Mouse (Mus musculus) lung, embryonic 14.5 days (tissue): ENCODE results near the gene 4632433K11Rik. TPM values are rescaled to one million over a fixed set of nuclear protein-coding genes. Genes with fewer than 3 reads are reported as not detected.
"Not testable (repeated sequence)": the region's sequence is repeated elsewhere in the genome, so short reads cannot be mapped to it uniquely, and the experiment has no call there.

Experiments used
- ATAC-seq: fragments of 200-750 bp; cut with Nextera tagmentation; 2 replicates; pipeline ENCODE4 v1.8.0; 2017; ENCODE audit warnings: mild to moderate bottlenecking, moderate TSS enrichment, moderate library complexity; ENCODE audit not compliant: insufficient read depth
- DNase-seq: peaks from one replicate; pipeline ENCODE4 v3.0.0-alpha.2; 2015
- H3K27ac ChIP-seq: fragments of 300-500 bp; sonication (generic); 2 replicates; pipeline ENCODE4 v1.5.1; 2014; ENCODE audit warnings: low read depth, mild to moderate bottlenecking, moderate library complexity
- H3K27me3 ChIP-seq: fragments of 300-500 bp; sonication (generic); 2 replicates; pipeline ENCODE4 v1.6.1; 2014; ENCODE audit warnings: low read length, control low read depth; ENCODE audit not compliant: insufficient read depth
- H3K36me3 ChIP-seq: fragments of 300-500 bp; sonication (generic); 2 replicates; pipeline ENCODE4 v1.6.1; 2014; ENCODE audit warnings: control low read depth; ENCODE audit not compliant: insufficient read depth
- H3K4me1 ChIP-seq: fragments of 300-500 bp; sonication (generic); 2 replicates; pipeline ENCODE4 v1.6.1; 2014; ENCODE audit warnings: antibody characterized with exemption, control low read depth; ENCODE audit not compliant: insufficient read depth
- H3K4me2 ChIP-seq: fragments of 300-500 bp; sonication (generic); 2 replicates; pipeline ENCODE4 v1.6.1; 2014; ENCODE audit warnings: mild to moderate bottlenecking
- H3K4me3 ChIP-seq: fragments of 300-500 bp; sonication (generic); 2 replicates; pipeline ENCODE4 v1.5.1; 2014; ENCODE audit warnings: low read depth, low read length
- H3K9ac ChIP-seq: fragments of 300-500 bp; sonication (generic); 2 replicates; pipeline ENCODE4 v1.6.1; 2014
- H3K9me3 ChIP-seq: fragments of 300-500 bp; sonication (generic); 2 replicates; pipeline ENCODE4 v1.6.1; 2016; ENCODE audit warnings: low read depth, low read length, control low read depth
- CTCF ChIP-seq: IDR thresholded peaks from 2 replicates; pipeline ENCODE4 v1.5.1; 2016; ENCODE audit warnings: antibody characterized with exemption, low read depth
- WGBS: fragments of 180-500 bp; shearing (Covaris S2); extraction: QIAGEN DNeasy Blood & Tissue Kit; methylation state at CpG from one replicate; pipeline ENCODE4 v1.1.7; 2014; 5-methylcytosine and 5-hydroxymethylcytosine counted together
- polyA plus RNA-seq: library from polyadenylated mRNA; unstranded; fragments of >200 nt; fragmentation: Nextera tagmentation; extraction: Ambion mirVana; gene quantifications from 2 replicates; pipeline ENCODE4 v1.2.1, GENCODE M21; 2014

4632433K11Rik gene
- polyA plus RNA-seq, 1 experiment from 2014 or later = not detected

- DNase-seq (peak; percentile 33), ATAC-seq (no peak)
- peak overlapping the region; percentile 74 for H3K27ac ChIP-seq
- 0 out of 2 replicates have a peak, but pooled peaks cover 3% of the 10 kb centered on the region for H3K27me3 ChIP-seq
- WGBS = 57% methylated on average over 6 of the region's 8 CpGs
- peaks cover 20% of the 10 kb centered on the region for H3K36me3 ChIP-seq
- peak overlapping the region; percentile 67 for H3K4me3 ChIP-seq
- H3K9ac ChIP-seq = no peak overlapping the region
- H3K9me3 ChIP-seq = peaks cover 6% of the 10 kb centered on the region; the same call in 1 of the 2 replicates
- TF ChIP-seq CTCF = no peak
- H3K4me2 ChIP-seq = peak overlapping the region; percentile 66
- H3K4me1 ChIP-seq = peaks cover 9% of the 10 kb centered on the region; the same call in 1 of the 2 replicates
Measured at GRCm38 (mm10) chr7:4996934-4997333, 37.0 kb upstream of the 4632433K11Rik start.

DNA sequence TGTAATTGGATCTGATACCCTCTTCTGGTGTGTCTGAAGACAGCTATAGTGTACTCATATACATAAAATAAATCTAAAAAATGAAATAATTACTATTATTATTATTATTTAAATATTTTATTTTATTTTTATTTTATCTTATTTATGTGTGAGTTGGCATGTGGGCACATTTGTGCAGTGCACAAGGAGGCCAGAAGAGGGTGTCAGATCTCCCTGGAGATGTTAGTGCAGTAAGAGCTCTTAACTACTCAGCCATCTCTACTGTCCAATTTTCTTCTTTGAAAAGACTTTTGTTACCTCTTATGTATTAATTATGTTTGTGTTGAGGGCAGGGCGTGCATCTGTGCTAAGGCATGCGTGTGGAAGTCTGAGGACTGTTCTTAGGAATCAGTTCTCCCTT is 34.0 kb upstream of the 4632433K11Rik start:
- H3K9me3 ChIP-seq = no peaks in the 10 kb centered on the region
- 0 out of 2 replicates have a peak, but pooled peaks cover 6% of the 10 kb centered on the region for H3K4me1 ChIP-seq
- no peak for DNase-seq
- 0 out of 2 replicates have a peak, but pooled peaks have one; percentile 10 for TF ChIP-seq CTCF
- H3K4me3 ChIP-seq = no peak overlapping the region
- no peaks in the 10 kb centered on the region for H3K27me3 ChIP-seq
- H3K36me3 ChIP-seq = no peaks in the 10 kb centered on the region
- no peak overlapping the region for H3K9ac ChIP-seq
- 69% methylated on average over 2 of the region's 2 CpGs for whole genome bisulfite sequencing
- H3K4me2 ChIP-seq = no peak overlapping the region
- ATAC-seq = no peak
- no peak overlapping the region for H3K27ac ChIP-seq

DNA sequence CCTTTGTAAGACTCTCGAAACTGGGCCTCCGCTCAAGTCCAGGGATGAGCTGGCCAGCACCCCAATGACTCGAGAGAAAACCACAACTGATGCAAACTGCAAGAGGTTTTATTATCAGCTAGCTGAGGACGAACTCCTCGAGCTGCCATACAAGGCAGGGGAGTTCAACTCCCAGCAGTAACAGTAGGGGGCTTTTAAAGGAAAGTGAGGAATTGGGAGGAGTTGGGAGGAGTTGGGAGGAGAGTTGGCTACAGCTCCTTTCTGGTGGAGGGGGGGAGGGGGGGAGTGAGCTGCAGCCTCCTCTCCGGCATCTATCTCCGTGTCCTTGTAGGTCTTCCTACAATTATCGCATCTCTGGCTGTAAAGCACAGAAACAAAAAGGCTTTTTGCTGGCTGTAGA is 31.0 kb upstream of the 4632433K11Rik start:
- not testable (repeated sequence) for ATAC-seq, H3K4me3 ChIP-seq, H3K9me3 ChIP-seq, H3K4me2 ChIP-seq, H3K27me3 ChIP-seq, H3K27ac ChIP-seq, H3K9ac ChIP-seq, H3K4me1 ChIP-seq, DNase-seq
- H3K36me3 ChIP-seq = peaks cover 18% of the 10 kb centered on the region
- 66% methylated on average over 8 of the region's 8 CpGs for WGBS

DNA sequence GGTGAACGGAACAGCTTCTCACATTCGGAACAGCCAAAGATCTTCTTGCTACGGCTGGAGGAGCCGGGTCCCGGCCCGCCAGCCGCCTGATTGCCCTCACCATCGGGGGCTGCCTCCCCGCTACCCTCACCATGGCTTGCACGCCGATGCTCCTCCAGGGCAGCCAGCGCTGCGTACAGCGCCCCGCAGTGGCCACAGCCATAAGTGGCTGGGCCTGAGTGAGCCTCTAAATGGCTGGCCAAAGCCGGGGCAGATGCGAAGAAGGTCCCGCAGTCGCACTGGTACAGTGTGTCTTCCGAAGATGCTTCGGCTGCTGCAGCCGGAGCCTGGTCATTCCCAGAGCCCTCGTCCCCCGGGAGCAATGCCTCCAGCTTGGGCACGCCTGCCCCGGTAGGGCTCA is 25.7 kb upstream of the 4632433K11Rik start:
- no peaks in the 10 kb centered on the region for H3K4me1 ChIP-seq
- DNase-seq = no peak
- no peak overlapping the region for H3K4me2 ChIP-seq
- H3K9me3 ChIP-seq = no peaks in the 10 kb centered on the region
- 94% methylated on average over 26 of the region's 26 CpGs for WGBS
- no peak for ATAC-seq
- no peak overlapping the region for H3K9ac ChIP-seq
- no peak overlapping the region for H3K27ac ChIP-seq
- H3K27me3 ChIP-seq = no peaks in the 10 kb centered on the region
- no peak; the same call in 1 of the 2 replicates for TF ChIP-seq CTCF
- H3K4me3 ChIP-seq = no peak overlapping the region
- H3K36me3 ChIP-seq = peaks cover 68% of the 10 kb centered on the region

- no peaks in the 10 kb centered on the region for H3K27me3 ChIP-seq
- ATAC-seq (no peak), DNase-seq (no peak)
- peaks cover 50% of the 10 kb centered on the region for H3K36me3 ChIP-seq
- peak overlapping the region; percentile 66 for H3K4me2 ChIP-seq
- no peaks in the 10 kb centered on the region for H3K9me3 ChIP-seq
- H3K27ac ChIP-seq = no peak overlapping the region
- WGBS = 86% methylated on average over 27 of the region's 27 CpGs
- 0 out of 2 replicates have a peak overlapping the region, but pooled peaks have one; percentile 4 for H3K9ac ChIP-seq
- no peak for TF ChIP-seq CTCF
- H3K4me3 ChIP-seq = peak overlapping the region; percentile 62; the same call in 1 of the 2 replicates
- no peaks in the 10 kb centered on the region for H3K4me1 ChIP-seq
Measured at GRCm38 (mm10) chr7:5012681-5013513, 21.0 kb upstream of the 4632433K11Rik start.

DNA sequence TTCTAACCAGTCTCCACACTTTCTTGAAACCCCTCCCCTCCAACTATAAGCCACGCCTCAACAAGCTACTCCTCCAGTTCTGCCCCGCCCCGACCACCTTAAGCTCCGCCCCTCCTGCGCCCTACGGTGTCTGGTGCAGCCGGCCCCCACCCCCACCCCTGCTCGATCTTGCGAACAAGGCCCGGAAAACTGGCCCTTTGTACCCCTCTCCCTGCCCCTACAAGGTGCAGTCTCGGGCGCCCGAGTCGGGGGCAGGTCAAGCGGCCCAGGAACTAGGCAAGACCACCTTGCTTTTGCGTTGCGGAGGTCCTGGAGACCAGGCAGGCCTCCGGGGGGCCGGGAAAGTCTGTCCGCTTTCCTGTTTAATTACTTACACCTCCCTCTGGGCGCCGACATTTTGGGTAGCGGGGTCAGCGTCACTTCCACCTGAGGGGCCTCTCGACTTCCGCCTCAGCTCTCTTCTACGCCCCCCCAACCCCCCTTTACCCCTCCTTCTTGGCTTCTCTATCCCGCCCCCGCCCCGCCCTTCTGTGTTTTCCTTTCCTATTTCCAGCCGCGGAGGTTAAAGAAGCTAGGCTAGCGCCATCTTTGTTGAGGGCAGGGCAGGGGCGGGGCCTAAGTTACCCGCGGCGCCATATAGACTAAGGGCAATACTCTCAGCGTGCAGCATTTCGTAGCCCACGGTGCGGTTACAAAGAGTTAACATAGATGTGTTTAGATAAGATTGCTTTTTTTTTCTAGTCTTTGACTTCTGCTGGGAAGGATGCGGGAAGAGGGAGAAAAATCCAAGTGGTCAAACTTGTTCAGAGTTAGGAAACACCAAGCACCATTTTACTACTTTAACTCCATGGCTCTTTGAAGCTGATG is 19.4 kb upstream of the 4632433K11Rik start, which contains the start of the genes Zfp524 and Fiz1:
Gene Zfp524 (plus strand): TSS at position 165 of the 867 bp plus-strand sequence.
Gene Fiz1 (minus strand): TSS at position 447 of the 867 bp plus-strand sequence.
- no peaks in the 10 kb centered on the region for H3K27me3 ChIP-seq
- TF ChIP-seq CTCF = no peak
- peaks cover 34% of the 10 kb centered on the region for H3K36me3 ChIP-seq
- H3K4me1 ChIP-seq = no peaks in the 10 kb centered on the region
- H3K4me2 ChIP-seq = peak within 1 kb of the TSS; percentile 66
- H3K9ac ChIP-seq = peak within 1 kb of the TSS; percentile 76
- peak; percentile 97 for DNase-seq
- peak within 1 kb of the TSS; percentile 62 for H3K4me3 ChIP-seq
- under 1% methylated on average over 42 of the region's 42 CpGs for WGBS
- ATAC-seq = peak; percentile 79
- H3K27ac ChIP-seq = peak within 1 kb of the TSS; percentile 97
- no peaks in the 10 kb centered on the region for H3K9me3 ChIP-seq
